Mouse (Mus musculus): ENCODE measurements around the gene Aff1.

GRCm38 (mm10) chr5:103799438-103799837, 107.3 kb downstream of the Aff1 start:
- TF ChIP-seq CTCF (IDR thresholded peaks at IDR 0.05; ENCODE audit: low read depth, low read length) (no peak), EP300 (IDR thresholded peaks at IDR 0.05; ENCODE audit: insufficient read depth, low read depth, low read length) (no peak), POLR2A (IDR thresholded peaks at IDR 0.05; ENCODE audit: insufficient read depth, low read length) (no peak)
